Mouse (Mus musculus): ENCODE results near the gene Fsd1. TPM values are rescaled to one million over a fixed set of nuclear protein-coding genes. Genes with fewer than 3 reads are reported as not detected.

Fsd1 gene
- total and polyA plus RNA-seq, 3 experiments = not detected

GRCm38 (mm10) chr17:55976255-55976862 lies 9.9 kb upstream of the Fsd1 start:
- H3K27ac ChIP-seq (ENCODE audit: control insufficient read depth, low read depth, low read length) = no peak overlapping the region
- H3K4me3 ChIP-seq (ENCODE audit: control insufficient read depth in 1 of 2, insufficient read depth in 1 of 2, low read depth in 2 of 2, low read length in 2 of 2) = no peak overlapping the region
- H3K27me3 ChIP-seq (ENCODE audit: control insufficient read depth in 1 of 2, insufficient read depth in 2 of 2, low read length in 2 of 2) = no peaks in the 10 kb centered on the region; a peak in 1 of 4 replicates
- no peaks in the 10 kb centered on the region for H3K79me2 ChIP-seq (ENCODE audit: control insufficient read depth, insufficient read depth, low read length, poor library complexity)
- H3K9ac ChIP-seq (ENCODE audit: control insufficient read depth, low read depth, low read length, poor library complexity, severe bottlenecking) = no peak overlapping the region
- H3K9me3 ChIP-seq (replicated peaks; ENCODE audit: insufficient read depth, low read length) = no peaks in the 10 kb centered on the region
- H3K36me3 ChIP-seq (ENCODE audit: control insufficient read depth in 1 of 2, insufficient read depth in 2 of 2, low read length in 2 of 2) = no peaks in the 10 kb centered on the region
- H3K4me1 ChIP-seq (ENCODE audit: control insufficient read depth in 1 of 2, insufficient read depth in 2 of 2, low read length in 2 of 2) = no peaks in the 10 kb centered on the region
- DNase-seq (ENCODE audit: low read depth, low spot score) = peak; percentile 76
- TF ChIP-seq CTCF (IDR thresholded peaks at IDR 0.05 in 2 of 3, conservative IDR thresholded peaks at IDR 0.05 in 1 of 3; ENCODE audit: control insufficient read depth in 1 of 3, insufficient read depth in 1 of 3, low read depth in 2 of 3, low read length in 3 of 3, poor library complexity in 1 of 3, severe bottlenecking in 1 of 3) = peak; percentile 71 to 89 (median 88)
- TF ChIP-seq MYC (IDR thresholded peaks at IDR 0.05; ENCODE audit: low read depth, low read length) = no peak
- no peak for TF ChIP-seq HCFC1 (IDR thresholded peaks at IDR 0.05; ENCODE audit: low read depth, low read length)
- no peak for TF ChIP-seq CHD2 (IDR thresholded peaks at IDR 0.05; ENCODE audit: low read length)
- TF ChIP-seq E2F4 (IDR thresholded peaks at IDR 0.05; ENCODE audit: borderline replicate concordance, low read depth, low read length) = no peak
- TF ChIP-seq USF2 (IDR thresholded peaks at IDR 0.05; ENCODE audit: borderline replicate concordance in 1 of 2, insufficient read depth in 1 of 2, low read depth in 1 of 2, low read length in 2 of 2) = no peak
- TF ChIP-seq RAD21 (IDR thresholded peaks at IDR 0.05; ENCODE audit: low read depth, low read length) = peak; percentile 81
- no peak for TF ChIP-seq POLR2AphosphoS2 (IDR thresholded peaks at IDR 0.05; ENCODE audit: low read length)
- TF ChIP-seq MXI1 (IDR thresholded peaks at IDR 0.05; ENCODE audit: low read depth, low read length) = 0 out of 2 replicates have a peak, but pooled peaks have one; percentile 29
- TF ChIP-seq TBP (IDR thresholded peaks at IDR 0.05; ENCODE audit: low read depth, low read length) = no peak
- TF ChIP-seq ZNF384 (IDR thresholded peaks at IDR 0.05; ENCODE audit: low read depth, low read length) = no peak
- TF ChIP-seq ZMIZ1 (IDR thresholded peaks at IDR 0.05; ENCODE audit: low read depth, low read length) = no peak
- peak; percentile 64 for TF ChIP-seq ZC3H11A (IDR thresholded peaks at IDR 0.05; ENCODE audit: low read depth, low read length)
- TF ChIP-seq TAL1 (IDR thresholded peaks at IDR 0.05; ENCODE audit: low read length) = no peak
- TF ChIP-seq UBTF (IDR thresholded peaks at IDR 0.05; ENCODE audit: borderline replicate concordance, insufficient read depth, low read depth, low read length) = no peak
- no peak for TF ChIP-seq MAX (IDR thresholded peaks at IDR 0.05; ENCODE audit: low read length)
- no peak for TF ChIP-seq MAFK (IDR thresholded peaks at IDR 0.05; ENCODE audit: borderline replicate concordance, low read depth, low read length)
- no peak for TF ChIP-seq RCOR1 (IDR thresholded peaks at IDR 0.05; ENCODE audit: low read depth, low read length)
- no peak for TF ChIP-seq JUND (IDR thresholded peaks at IDR 0.05; ENCODE audit: low read depth, low read length)
- no peak for TF ChIP-seq EP300 (IDR thresholded peaks at IDR 0.05; ENCODE audit: low read depth in 1 of 2, low read length in 2 of 2)
- TF ChIP-seq USF1 (IDR thresholded peaks at IDR 0.05; ENCODE audit: low read depth, low read length) = no peak
- TF ChIP-seq BHLHE40 (IDR thresholded peaks at IDR 0.05; ENCODE audit: borderline replicate concordance, low read depth, low read length) = no peak
- TF ChIP-seq MYB (IDR thresholded peaks at IDR 0.05; ENCODE audit: low read depth, low read length) = no peak
- TF ChIP-seq SMC3 (IDR thresholded peaks at IDR 0.05; ENCODE audit: low read depth, low read length) = peak; percentile 76
- TF ChIP-seq ETS1 (IDR thresholded peaks at IDR 0.05; ENCODE audit: low read depth, low read length) = no peak
- no peak for TF ChIP-seq GATA1 (IDR thresholded peaks at IDR 0.05; ENCODE audit: low read depth, low read length)
- no peak for TF ChIP-seq POLR2AphosphoS5 (IDR thresholded peaks at IDR 0.05; ENCODE audit: borderline replicate concordance, low read depth, low read length)
- no peak for TF ChIP-seq GABPA (IDR thresholded peaks at IDR 0.05; ENCODE audit: low read depth, low read length)
- TF ChIP-seq CHD1 (IDR thresholded peaks at IDR 0.05; ENCODE audit: low read depth, low read length) = no peak
- TF ChIP-seq MAZ (IDR thresholded peaks at IDR 0.05; ENCODE audit: low read depth, low read length) = no peak
- no peak for TF ChIP-seq TCF12 (IDR thresholded peaks at IDR 0.05; ENCODE audit: low read depth, low read length)
- peak; percentile 60 for TF ChIP-seq SIN3A (IDR thresholded peaks at IDR 0.05; ENCODE audit: low read length)
- TF ChIP-seq POLR2A (IDR thresholded peaks at IDR 0.05; ENCODE audit: control insufficient read depth in 1 of 2, insufficient read depth in 1 of 2, low read depth in 1 of 2, low read length in 2 of 2, poor library complexity in 1 of 2) = no peak
- TF ChIP-seq NRF1 (IDR thresholded peaks at IDR 0.05; ENCODE audit: insufficient read depth, low read depth, low read length, poor library complexity, severe bottlenecking) = no peak
- TF ChIP-seq ZKSCAN1 (IDR thresholded peaks at IDR 0.05; ENCODE audit: low read depth, low read length) = no peak
- TF ChIP-seq MEF2A (IDR thresholded peaks at IDR 0.05; ENCODE audit: extremely low read depth, insufficient replicate concordance, low read depth, low read length, poor library complexity, severe bottlenecking) = no peak
- TF ChIP-seq ELF1 (IDR thresholded peaks at IDR 0.05; ENCODE audit: low read depth, low read length) = no peak
